Mouse (Mus musculus) neural tube, embryonic 15.5 days (tissue): ENCODE data around the gene Gba2. TPM values are rescaled to one million over a fixed set of nuclear protein-coding genes. Genes with fewer than 3 reads are reported as not detected.
A peak's percentile ranks its signal among the peaks of the same experiment; 100 is the strongest.

Source experiments
- ATAC-seq: fragments of 200-750 bp; cut with Nextera tagmentation; 2 replicates; pipeline ENCODE4 v1.8.0; 2017; ENCODE audit warnings: mild to moderate bottlenecking, moderate TSS enrichment, moderate library complexity; ENCODE audit not compliant: low FRiP score
- H3K27ac ChIP-seq: fragments of 300-500 bp; sonication (generic); replicated peaks from 2 replicates; pipeline ENCODE4 v1.5.1; 2015; ENCODE audit warnings: mild to moderate bottlenecking, inconsistent platforms
- H3K27me3 ChIP-seq: fragments of 300-500 bp; sonication (generic); replicated peaks from 2 replicates; pipeline ENCODE4 v1.6.1; 2015; ENCODE audit warnings: inconsistent platforms
- H3K36me3 ChIP-seq: fragments of 300-500 bp; sonication (generic); 2 replicates; pipeline ENCODE4 v1.6.1; 2015; ENCODE audit warnings: inconsistent platforms
- H3K4me1 ChIP-seq: fragments of 300-500 bp; sonication (generic); 2 replicates; pipeline ENCODE4 v1.6.1; 2015; ENCODE audit warnings: inconsistent platforms
- H3K4me2 ChIP-seq: fragments of 300-500 bp; sonication (generic); 2 replicates; pipeline ENCODE4 v1.6.1; 2015; ENCODE audit warnings: inconsistent platforms, mild to moderate bottlenecking, moderate library complexity
- H3K4me3 ChIP-seq: fragments of 300-500 bp; sonication (generic); replicated peaks from 2 replicates; pipeline ENCODE4 v1.5.1; 2015; ENCODE audit warnings: mild to moderate bottlenecking, inconsistent platforms
- H3K9ac ChIP-seq: fragments of 300-500 bp; sonication (generic); replicated peaks from 2 replicates; pipeline ENCODE4 v1.6.1; 2015; ENCODE audit warnings: mild to moderate bottlenecking, inconsistent platforms
- H3K9me3 ChIP-seq: fragments of 300-500 bp; sonication (generic); replicated peaks from 2 replicates; pipeline ENCODE4 v1.6.1; 2016; ENCODE audit warnings: inconsistent platforms
- WGBS: fragments of 180-500 bp; shearing (Covaris S2); methylation state at CpG from one replicate; pipeline ENCODE4 v1.1.7; 2015; ENCODE audit warnings: mixed read lengths; 5-methylcytosine and 5-hydroxymethylcytosine counted together
- polyA plus RNA-seq: library from polyadenylated mRNA; unstranded; fragments of >200 nt; fragmentation: Nextera tagmentation; extraction: Ambion mirVana; gene quantifications from 2 replicates; pipeline ENCODE4 v1.2.1, GENCODE M21; 2015

The Gba2 gene
- polyA plus RNA-seq, 1 experiment from 2014 or later: 54.5 TPM

DNA sequence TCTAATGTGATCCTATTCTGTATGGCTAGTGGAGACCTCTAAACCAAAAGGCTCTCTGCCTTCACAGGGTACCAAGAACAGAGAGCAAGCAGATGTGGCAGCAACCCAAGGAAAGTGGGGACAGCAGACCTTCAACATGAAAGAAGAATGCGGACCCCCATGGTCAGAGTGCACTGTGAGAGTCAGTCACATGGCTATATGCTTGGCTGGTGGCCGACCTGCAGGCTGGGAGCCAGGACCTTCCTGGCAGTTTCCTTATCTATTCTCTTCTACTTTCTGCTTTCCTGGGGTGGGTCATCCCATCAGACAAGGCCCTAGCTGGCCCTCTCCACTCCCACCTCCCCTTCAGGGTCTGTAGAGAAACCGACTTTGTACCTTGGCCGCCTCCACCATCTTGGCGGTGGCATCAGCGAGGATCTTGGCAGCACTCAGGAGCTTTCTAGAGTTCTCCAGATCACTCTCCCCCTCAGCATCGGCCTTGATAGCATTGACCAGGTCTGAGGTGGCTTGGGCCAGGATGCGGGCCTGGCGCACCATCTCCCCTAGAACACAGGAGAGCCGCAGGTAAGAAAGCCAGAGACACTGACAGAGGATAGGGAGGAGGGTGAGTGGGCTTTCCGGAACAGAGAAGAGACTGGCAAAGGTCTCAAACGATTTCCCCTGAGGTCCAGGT lies 32.2 kb downstream of the Gba2 start:
- Histone ChIP-seq H3K36me3 (peaks cover 100% of the 10 kb centered on the region), H3K9ac (no peak overlapping the region), H3K27ac (no peak overlapping the region), H3K4me1 (no peaks in the 10 kb centered on the region), H3K4me2 (no peak overlapping the region), H3K9me3 (no peaks in the 10 kb centered on the region), H3K4me3 (no peak overlapping the region), H3K27me3 (no peaks in the 10 kb centered on the region)
- WGBS: 95% methylated on average over 12 of the region's 12 CpGs
- ATAC-seq: no peak

DNA sequence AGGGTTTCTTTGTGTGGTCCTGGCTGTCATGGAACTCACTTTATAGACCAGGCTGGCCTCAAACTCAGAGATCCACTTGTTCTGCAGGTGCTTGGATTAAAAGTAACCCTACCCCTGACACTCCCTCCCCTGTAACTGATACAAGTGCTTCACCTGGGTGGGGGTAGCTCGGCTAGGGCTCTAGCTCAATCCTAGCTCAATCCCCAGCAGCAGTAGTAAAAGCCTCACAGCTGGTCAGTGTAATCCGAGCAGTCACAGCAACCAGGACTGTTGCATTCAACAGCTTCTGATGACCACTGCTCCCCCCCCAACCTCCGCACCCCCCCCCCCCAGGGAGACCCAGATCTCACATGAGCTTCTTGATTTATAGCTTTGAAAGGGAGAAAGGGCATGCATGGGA lies 36.6 kb downstream of the Gba2 start:
- Histone ChIP-seq H3K27ac (no peak overlapping the region), H3K4me3 (no peak overlapping the region), H3K9me3 (no peaks in the 10 kb centered on the region), H3K36me3 (peaks cover 98% of the 10 kb centered on the region), H3K4me1 (no peaks in the 10 kb centered on the region), H3K4me2 (no peak overlapping the region), H3K27me3 (no peaks in the 10 kb centered on the region), H3K9ac (no peak overlapping the region)
- no peak for ATAC-seq
- WGBS: 75% methylated on average over 3 of the region's 3 CpGs

DNA sequence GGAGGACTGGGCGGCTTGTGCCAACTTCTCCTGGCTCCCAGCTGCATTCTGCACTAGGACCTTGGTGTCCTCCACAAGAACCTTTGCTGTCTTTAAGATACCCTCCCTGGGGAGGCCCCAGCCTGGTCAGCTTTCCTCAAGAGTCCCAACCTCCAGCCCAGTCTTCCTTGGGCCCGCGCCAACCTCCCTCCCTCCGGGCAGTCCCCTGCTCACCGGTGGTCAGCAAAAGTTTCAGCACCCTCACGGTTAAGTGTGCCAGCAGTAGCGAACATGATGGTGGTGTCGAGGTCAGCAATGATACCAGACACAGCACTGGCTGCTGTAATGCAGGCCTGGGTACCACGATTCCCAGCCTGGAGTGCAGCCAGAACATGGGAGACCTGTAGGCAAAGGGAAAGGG lies 42.6 kb downstream of the Gba2 start:
- Histone ChIP-seq H3K4me2 (no peak overlapping the region), H3K27ac (no peak overlapping the region), H3K9me3 (no peaks in the 10 kb centered on the region), H3K4me1 (no peaks in the 10 kb centered on the region), H3K36me3 (peaks cover 95% of the 10 kb centered on the region), H3K27me3 (no peaks in the 10 kb centered on the region), H3K4me3 (no peak overlapping the region), H3K9ac (no peak overlapping the region)
- ATAC-seq: no peak
- WGBS: 94% methylated on average over 9 of the region's 9 CpGs

DNA sequence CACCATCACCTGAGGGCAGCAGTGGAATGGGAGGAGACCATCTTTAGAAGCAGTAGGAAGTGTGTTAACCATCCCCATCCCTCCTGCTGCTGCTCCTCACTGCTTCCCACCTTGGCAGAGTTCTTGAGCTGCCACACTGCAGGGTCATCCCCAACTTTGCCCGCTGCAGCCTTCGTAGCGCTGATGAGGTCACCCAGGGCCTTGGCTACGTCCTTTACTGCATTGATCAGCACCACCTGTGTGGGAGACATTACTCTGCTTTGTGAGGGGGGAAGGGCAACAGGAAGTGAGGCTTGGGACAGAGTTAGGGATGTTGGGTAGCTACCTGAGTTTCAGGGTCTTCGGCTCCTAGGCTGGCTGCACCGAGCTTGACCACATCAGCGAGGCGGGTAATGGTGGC lies 43.0 kb downstream of the Gba2 start:
- no peak overlapping the region for H3K9ac ChIP-seq
- H3K36me3 ChIP-seq: peaks cover 95% of the 10 kb centered on the region
- H3K4me1 ChIP-seq: peaks cover 3% of the 10 kb centered on the region; the same call in 1 of the 2 replicates
- H3K4me2 ChIP-seq: no peak overlapping the region
- 96% methylated on average over 8 of the region's 8 CpGs for WGBS
- no peak overlapping the region for H3K27ac ChIP-seq
- no peak for ATAC-seq
- H3K9me3 ChIP-seq: no peaks in the 10 kb centered on the region
- no peak overlapping the region for H3K4me3 ChIP-seq
- no peaks in the 10 kb centered on the region for H3K27me3 ChIP-seq

DNA sequence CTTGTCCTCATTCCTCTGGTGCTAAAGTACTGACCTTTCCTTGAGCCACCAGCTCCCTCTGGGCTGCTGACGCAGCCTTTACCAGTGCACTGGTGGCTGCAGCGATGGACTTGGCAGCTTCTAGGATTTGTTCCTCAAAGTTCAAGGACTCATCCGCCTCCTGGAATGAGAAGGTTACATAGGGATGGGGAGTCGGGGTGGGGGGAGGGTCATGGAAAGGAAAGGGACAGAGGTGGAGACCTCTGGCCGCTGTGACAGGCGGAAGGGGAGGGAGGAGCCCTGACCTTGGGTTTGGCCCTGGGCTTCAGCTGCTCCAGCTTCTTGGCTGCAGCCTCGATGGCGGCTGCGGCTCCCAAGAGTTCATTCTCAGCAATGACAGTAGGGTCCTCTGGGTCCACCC lies 45.4 kb downstream of the Gba2 start:
- H3K27me3 ChIP-seq: no peaks in the 10 kb centered on the region
- WGBS: 94% methylated on average over 9 of the region's 9 CpGs
- no peak for ATAC-seq
- peaks cover 72% of the 10 kb centered on the region for H3K36me3 ChIP-seq
- H3K27ac ChIP-seq: no peak overlapping the region
- no peak overlapping the region for H3K9ac ChIP-seq
- H3K4me3 ChIP-seq: no peak overlapping the region
- H3K4me2 ChIP-seq: no peak overlapping the region
- no peaks in the 10 kb centered on the region for H3K9me3 ChIP-seq
- peaks cover 11% of the 10 kb centered on the region; the same call in 1 of the 2 replicates for H3K4me1 ChIP-seq

DNA sequence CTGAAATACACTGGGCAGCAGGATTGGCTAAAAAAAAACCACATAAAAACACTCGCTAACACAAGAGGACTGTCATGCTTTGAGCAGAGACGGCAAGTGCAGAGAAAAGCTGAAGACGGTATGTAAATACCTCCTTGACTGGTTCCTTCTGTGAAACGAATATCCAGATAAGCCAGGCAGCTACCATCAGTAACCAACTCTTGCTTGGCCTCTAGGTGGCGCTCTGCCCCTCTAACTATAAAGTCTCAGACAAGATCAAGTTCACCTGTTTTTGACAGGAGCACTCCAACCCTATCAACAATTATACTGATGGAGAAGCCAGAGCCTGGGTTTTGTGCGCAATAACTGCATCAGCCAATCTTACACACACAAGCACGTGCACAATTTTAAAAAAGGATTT lies 48.1 kb downstream of the Gba2 start:
- Histone ChIP-seq H3K9me3 (no peaks in the 10 kb centered on the region), H3K4me2 (no peak overlapping the region), H3K27me3 (peaks cover 17% of the 10 kb centered on the region), H3K27ac (no peak overlapping the region), H3K4me1 (peaks cover 11% of the 10 kb centered on the region; the same call in 1 of the 2 replicates), H3K36me3 (peaks cover 47% of the 10 kb centered on the region), H3K4me3 (no peak overlapping the region), H3K9ac (no peak overlapping the region)
- peak; percentile 41; the same call in 1 of the 2 replicates for ATAC-seq
- WGBS: 24% methylated on average over 7 of the region's 7 CpGs

DNA sequence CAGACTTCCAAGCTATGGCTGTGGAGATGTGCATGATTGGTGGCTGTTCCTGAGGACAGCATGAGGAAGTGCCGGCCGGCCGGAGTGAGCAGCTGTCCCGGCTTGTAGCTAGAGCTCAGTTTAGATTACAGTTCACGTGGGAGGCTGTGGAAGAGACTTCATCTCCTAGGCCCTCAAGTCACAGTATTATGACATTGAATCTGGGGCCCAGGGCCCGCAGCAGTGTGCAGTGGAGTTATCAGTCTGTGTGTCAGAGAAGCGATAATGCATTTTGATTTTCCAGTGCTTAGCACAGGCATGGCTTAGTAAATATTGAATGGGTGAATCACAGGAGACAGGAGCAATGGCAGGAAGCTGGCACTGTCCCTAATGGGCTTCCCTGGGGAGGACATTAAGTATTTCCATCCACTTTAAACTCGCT lies 48.6 kb downstream of the Gba2 start:
- Histone ChIP-seq H3K9me3 (no peaks in the 10 kb centered on the region), H3K4me3 (no peak overlapping the region), H3K27me3 (peaks cover 22% of the 10 kb centered on the region), H3K27ac (no peak overlapping the region), H3K36me3 (peaks cover 42% of the 10 kb centered on the region), H3K9ac (no peak overlapping the region), H3K4me1 (peaks cover 11% of the 10 kb centered on the region; the same call in 1 of the 2 replicates), H3K4me2 (no peak overlapping the region)
- 61% methylated on average over 8 of the region's 8 CpGs for WGBS
- ATAC-seq: no peak

DNA sequence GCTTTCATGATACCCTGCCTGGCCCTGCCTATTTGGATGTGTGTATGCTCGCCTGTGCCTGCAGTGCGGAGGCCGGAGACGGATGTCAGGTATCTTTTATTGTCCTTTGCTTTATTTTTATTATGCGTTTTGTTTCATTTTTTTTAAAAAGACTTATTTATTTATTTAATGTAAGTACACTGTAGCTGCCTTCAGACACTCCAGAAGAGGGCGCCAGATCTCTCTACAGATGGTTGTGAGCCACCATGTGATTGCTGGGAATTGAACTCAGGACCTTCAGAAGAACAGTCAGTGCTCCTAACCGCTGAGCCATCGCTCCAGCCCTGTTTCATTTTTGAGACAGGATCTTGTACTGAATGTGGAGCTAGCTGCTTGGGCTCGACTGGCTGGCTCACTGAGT lies 50.2 kb downstream of the Gba2 start:
- no peak for ATAC-seq
- 79% methylated on average over 9 of the region's 9 CpGs for WGBS
- H3K9me3 ChIP-seq: no peaks in the 10 kb centered on the region
- peaks cover 21% of the 10 kb centered on the region for H3K4me1 ChIP-seq
- peaks cover 28% of the 10 kb centered on the region for H3K36me3 ChIP-seq
- no peak overlapping the region for H3K4me2 ChIP-seq
- peaks cover 35% of the 10 kb centered on the region for H3K27me3 ChIP-seq
- H3K9ac ChIP-seq: no peak overlapping the region
- H3K27ac ChIP-seq: no peak overlapping the region
- no peak overlapping the region for H3K4me3 ChIP-seq

DNA sequence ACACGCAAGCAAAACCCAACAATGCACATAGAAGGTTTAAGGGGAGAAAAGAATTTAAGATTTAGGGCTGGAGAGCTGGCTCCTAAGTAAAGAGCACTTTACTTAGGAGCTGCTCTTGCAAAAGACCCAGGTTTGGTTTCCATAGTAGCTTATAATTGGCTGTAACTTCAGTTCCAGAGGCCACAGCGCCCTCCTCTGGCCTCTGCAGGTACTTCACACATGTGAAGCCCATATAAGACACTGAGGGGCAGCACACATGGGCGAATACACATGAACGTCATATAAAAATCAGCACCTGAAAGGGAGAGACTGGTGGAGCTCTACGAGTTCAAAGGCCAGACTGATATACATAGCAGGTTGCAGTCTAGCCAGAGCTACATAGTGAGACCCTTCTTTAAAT lies 50.8 kb downstream of the Gba2 start:
- Histone ChIP-seq H3K27me3 (peaks cover 41% of the 10 kb centered on the region), H3K9ac (no peak overlapping the region), H3K27ac (no peak overlapping the region), H3K4me2 (no peak overlapping the region), H3K4me1 (peaks cover 26% of the 10 kb centered on the region), H3K4me3 (no peak overlapping the region), H3K9me3 (no peaks in the 10 kb centered on the region), H3K36me3 (peaks cover 22% of the 10 kb centered on the region)
- ATAC-seq: no peak
- WGBS: 68% methylated on average over 5 of the region's 5 CpGs

DNA sequence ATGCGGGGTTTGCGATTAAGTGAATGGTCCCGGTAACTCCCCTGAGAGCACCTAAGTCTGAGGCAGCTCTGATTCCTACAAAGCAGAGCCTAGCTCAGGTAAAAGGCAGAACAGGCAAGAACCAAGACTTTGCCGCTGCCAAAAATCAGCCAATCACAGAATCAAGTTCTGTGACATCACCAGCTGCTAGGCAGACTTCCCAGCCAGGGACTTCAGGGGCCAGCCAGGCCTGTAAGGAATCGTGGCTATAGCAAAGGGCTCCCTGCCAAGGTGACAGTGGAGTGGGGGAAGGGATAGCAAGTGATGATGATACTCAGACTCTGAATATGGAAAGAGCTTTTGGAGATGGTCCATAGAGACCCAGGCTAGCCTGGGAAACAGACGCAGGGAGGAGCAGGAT lies 58.7 kb downstream of the Gba2 start:
- H3K9me3 ChIP-seq: no peaks in the 10 kb centered on the region
- H3K4me3 ChIP-seq: peak overlapping the region; percentile 19

DNA sequence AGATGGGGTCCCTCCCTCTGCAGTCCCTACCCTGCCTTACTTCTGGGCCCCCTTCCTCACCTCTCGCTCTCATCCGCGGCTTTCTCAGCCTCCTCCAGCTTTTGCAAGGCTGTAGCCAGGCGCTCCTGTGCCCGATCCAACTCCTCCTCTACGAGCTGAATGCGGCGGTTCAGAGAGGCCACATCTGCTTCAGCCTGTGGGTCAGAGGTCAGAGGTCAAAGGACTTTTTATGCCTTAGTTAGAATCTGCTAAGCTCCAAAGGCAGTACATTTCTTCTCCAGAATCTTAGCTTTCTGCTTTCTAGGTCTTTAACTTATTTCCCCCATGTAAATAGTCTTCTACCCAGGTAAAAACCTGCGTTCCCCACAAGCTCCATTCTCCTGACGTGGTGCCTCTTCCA lies 59.1 kb downstream of the Gba2 start:
- H3K9ac ChIP-seq: no peak overlapping the region

More for the DNA sequence above, 58.7 kb downstream of the Gba2 start:
- no peak overlapping the region for H3K27ac ChIP-seq
- 6% methylated on average over 6 of the region's 6 CpGs for WGBS
- peaks cover 31% of the 10 kb centered on the region for H3K4me1 ChIP-seq
- ATAC-seq: peak; percentile 66
- no peaks in the 10 kb centered on the region for H3K36me3 ChIP-seq
- peak overlapping the region; percentile 52 for H3K4me2 ChIP-seq
- no peak overlapping the region for H3K9ac ChIP-seq
- peaks cover 45% of the 10 kb centered on the region for H3K27me3 ChIP-seq

More for the DNA sequence above, 59.1 kb downstream of the Gba2 start:
- no peak overlapping the region for H3K27ac ChIP-seq
- peaks cover 31% of the 10 kb centered on the region for H3K4me1 ChIP-seq
- H3K27me3 ChIP-seq: peaks cover 41% of the 10 kb centered on the region
- H3K36me3 ChIP-seq: no peaks in the 10 kb centered on the region
- 15% methylated on average over 10 of the region's 10 CpGs for WGBS
- H3K4me3 ChIP-seq: peak overlapping the region; percentile 19
- peak; percentile 19; the same call in 1 of the 2 replicates for ATAC-seq
- no peaks in the 10 kb centered on the region for H3K9me3 ChIP-seq
- peak overlapping the region; percentile 52 for H3K4me2 ChIP-seq
